Mouse (Mus musculus) kidney, postnatal 14 days (tissue): ENCODE results near the gene Trio.

Source experiments
- DNase-seq: peaks from one replicate; pipeline ENCODE4 v3.0.0; 2022; ENCODE audit warnings: mixed read lengths

The Trio gene

DNA sequence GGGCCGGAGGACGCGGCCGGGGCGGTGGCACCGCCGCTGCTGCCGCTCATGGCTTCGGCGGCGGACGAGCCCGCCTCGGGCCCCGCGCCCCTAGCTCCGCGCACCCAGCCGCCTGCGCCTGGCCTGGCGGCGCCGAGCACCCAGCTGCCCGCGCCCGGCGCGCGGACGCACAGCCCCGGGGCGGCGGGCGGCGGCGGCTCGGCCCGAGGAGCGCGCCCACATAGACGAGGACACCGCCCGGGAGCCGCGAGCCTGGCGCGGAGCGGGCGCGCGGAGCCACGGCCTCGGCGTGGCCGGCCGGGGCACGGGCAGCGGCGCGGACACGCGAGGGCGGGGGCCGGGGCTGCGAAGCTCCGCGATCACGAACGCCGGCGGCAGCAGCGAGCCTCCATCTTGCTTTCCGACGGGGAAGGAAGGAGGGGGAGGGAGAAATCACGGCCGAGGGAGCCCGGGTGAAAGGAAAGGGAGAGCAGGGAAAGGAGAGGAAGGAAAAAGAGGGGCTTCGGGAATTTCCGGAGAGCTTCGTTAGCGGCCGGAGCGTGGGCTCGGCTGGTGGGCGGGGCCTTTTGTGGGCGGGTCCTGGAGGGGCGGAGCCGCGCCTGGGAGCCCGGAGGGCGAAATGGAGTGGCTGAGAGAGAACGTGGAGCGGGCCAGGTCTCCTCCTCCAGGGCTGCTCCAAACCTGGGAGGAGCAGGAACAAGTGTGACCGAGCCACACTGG, at the start of gene Trio:
Gene Trio (minus strand): TSS at position 402 of the 720 bp plus-strand sequence.
- DNase-seq: peak; percentile 98

DNA sequence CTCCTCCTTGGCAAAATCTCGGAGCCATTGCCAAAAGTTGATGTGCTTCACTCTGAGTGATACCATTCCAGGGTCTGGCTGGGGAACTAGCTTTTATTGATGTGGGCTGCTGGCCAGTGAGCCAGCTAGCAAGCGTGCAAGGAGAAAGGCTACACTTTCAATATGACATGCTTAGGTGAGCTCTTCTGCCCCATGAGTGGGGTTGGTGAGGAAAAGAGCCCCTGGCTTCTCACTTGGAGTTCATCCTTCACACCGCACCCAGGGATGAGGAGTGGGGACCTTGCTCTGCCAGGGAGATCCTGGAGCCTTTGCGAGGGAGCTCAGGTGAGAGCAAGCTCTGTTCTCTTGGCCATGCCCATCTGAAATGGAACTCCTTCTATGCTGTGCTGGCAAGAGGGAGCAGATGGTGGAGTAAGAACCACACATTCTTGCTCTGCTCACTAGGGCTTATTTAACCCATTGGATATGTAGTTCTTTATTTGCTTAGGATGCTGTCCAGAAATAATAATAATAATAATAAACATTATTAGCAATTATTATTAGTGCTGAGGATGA, 48.8 kb upstream of the Trio start:
- DNase-seq: no peak

DNA sequence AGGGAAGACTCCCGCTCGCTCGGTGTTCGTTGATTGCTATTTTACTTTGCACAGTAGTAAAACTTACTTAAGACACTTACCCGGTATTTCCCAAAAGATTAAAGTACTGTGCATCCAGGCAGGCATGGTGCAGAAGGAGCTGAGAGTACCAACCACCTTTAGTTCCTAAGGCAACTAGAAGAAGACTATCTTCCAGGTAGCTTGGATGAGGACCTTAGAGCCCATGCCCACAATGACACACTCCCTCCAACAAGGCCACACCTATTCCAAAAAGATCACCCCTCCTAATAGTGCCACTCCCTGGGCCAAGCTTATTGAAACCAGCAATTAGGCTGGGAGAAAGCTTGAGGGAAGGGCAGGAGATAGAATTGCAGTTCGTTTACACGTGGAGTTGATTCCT, 46.0 kb upstream of the Trio start:
- DNase-seq: no peak

DNA sequence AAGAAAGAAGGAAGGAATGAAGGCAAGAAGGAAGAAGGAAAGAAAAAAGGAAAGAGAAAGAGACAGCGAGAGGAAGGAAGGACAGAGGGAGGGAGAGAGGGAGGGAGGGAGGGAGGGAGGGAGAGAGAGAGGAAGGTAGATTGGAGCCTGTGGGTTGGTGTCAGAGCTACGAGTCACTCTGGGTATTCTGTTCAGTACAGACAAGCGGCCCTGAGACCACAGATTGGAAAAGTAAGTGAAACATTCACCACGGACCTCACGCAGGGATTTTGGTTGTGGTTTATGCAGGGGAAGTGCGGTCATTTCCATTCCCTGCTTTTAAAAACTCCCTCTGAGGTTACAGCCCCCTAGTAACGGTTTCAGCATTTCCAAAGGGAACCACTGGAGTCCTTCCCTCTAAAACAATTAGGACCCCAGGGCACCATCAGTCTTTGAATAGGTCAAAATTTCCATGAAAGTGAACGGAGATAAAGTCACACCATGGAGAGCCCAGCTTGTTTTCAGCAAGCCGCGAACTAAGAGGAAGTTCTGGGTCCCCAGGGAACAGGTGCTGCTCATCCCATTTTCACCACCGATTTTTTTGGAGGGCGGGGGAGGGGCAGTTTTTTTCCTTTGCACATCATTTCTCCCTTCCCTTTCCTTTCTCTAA, 45.2 kb upstream of the Trio start:
- DNase-seq: peak; percentile 26

DNA sequence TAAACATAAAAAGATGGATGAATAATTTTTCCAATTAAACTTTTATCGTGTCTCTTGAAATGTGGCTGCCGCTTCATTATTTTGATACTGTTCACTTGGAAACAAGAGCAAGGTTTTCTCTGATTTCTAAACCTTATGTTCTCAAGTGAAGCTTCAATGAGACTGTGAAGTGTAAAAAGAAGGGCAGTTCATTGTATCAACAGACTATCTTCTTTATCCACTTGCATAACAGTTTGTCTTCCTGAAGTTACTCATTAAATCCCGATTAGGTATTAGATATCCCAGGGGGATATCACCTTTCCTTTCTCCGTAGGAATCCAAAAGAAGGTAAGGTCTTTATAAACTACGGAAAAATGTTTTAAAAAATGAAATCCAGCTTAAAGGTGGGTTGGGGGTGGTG, 44.6 kb upstream of the Trio start:
- DNase-seq: no peak

DNA sequence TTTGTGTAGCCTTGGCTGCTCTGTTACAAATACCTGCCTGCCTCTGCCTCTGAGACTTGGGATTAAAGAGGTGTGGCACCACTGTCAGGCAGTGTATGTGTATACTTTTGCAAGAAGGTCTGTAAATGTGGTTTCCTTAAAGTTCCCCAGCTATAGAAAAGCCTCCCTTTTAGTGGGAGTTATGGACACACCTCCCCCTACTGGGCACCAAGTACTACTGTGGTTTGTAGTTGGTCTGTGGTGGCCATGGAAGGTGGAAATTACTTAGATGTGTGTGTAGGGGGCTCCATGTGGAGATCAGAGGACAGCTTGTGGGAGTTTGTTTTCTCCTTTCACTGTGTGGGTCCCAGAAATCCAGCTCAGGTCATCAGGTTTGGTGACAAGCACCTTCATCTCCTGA, 41.7 kb upstream of the Trio start:
- DNase-seq: peak; percentile 38

DNA sequence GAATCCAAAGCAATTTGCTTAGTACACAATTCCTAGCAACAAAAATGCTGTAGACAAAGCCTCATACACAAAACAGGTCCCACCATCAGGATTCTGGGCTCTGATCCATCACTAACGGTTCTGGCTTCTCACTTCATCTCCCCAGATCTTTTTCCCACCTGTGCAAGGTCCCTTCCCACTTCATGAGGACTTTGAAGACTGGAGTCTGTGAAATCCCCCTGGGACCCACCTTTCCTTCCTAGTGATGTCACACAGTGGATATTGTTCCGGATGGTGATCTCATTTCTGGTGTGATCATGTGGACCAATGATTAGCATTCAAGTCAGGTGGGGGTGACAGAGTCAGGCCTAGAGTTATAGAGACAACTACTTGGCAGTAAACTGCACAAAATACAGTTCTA, 40.8 kb upstream of the Trio start:
- no peak for DNase-seq

DNA sequence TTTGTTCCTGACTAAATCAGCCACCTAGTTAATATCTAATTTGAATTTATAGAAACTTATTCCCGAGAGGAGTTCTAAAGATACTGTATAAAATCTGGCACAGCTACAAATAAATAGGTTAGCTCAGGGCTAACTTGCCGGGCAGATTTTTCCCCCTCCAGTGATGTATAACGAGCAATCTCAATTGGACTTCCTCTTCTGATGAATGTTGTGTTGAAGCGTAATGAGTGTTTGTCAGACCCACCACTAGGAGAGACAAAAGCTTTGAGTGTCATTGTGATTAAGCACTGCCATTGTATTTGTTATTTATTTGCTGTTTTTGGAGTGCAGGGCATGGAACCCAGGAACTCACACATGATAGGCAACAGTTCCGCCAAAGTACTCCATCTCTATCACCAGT, 39.9 kb upstream of the Trio start:
- no peak for DNase-seq

DNA sequence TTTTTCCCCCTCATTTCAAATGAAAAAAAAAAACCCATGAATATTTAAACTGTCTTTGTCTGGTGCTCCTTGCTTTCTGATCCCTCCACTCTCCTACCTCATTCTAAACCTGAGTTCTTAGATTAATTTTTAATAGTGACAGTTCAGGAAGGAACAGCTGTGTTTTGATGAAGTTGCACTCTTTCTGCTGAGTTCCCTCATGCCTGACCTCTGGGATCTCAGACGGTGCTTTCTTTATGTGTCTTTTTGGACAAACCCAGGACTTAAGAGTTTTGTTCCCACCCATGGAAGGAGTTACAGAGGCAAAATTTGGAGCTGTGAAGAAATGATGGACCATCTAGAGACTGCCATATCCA, 39.1 kb upstream of the Trio start:
- DNase-seq: no peak

DNA sequence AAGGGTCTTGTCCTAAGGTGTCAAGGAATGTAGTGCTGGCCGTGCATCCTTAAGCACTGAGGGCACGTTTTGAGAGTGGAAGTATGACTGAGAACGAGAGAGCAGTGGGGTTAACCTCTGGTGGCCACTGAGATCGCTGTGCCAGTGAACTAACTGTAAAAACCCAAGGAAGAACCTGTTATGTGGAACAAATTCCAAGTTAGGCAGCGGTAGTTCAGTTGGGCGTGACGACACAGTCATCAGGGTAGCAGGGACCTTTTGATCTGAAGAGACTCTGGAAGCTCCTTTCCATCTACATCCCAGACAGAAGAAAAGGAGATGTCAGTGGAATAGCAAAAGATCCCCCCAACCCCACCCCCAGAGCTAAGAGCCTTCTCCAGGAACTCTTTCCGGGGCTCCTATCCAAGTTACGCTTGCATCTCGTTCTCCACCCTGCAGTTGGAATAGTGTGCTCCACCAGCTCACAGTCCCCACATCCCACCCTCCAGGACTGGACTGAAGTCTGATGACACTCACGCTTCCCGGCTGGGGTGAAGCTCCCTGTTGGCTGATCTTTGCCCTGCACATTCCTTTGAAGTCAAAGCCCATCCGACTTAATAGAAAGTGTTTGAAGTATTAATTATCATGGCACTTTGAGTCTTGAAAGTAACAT, 38.6 kb upstream of the Trio start:
- DNase-seq: peak; percentile 34

DNA sequence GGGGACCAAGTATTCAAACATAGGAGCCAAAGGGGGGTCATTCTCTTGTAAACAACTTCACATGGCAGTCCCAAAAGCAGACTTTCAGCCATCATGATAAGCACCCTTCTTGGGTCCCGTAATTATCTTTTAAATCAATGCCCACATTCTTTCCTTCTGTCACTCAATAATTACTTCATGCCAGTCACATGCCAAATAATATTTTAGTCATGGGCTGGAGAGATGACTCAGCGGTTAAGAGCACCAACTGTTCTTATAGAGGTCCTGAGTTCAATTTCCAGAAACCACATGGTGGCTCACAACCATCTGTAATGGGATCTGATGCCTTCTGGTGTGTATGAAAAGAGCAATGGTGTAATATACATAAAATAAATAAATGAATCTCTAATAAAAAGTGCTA, 37.8 kb upstream of the Trio start:
- no peak for DNase-seq

DNA sequence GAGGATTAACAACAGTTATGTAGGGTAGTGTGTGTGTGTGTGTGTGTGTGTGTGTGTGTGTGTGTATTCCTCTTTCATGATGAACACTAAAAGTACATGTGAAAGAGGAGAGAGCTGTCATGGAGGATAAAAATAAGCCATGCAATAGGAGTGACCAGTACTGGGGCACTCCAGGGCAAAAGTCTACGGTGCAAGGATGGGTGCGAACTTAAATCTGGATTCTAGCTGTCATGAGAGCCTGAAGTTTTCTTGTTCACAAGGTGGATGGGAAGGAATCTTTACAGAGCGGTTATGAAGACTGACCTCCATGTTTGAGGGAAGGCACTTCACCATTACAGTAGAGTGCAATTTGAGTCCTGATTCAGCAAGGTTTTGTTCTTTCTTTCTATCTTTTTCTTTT, 36.4 kb upstream of the Trio start:
- DNase-seq: no peak

DNA sequence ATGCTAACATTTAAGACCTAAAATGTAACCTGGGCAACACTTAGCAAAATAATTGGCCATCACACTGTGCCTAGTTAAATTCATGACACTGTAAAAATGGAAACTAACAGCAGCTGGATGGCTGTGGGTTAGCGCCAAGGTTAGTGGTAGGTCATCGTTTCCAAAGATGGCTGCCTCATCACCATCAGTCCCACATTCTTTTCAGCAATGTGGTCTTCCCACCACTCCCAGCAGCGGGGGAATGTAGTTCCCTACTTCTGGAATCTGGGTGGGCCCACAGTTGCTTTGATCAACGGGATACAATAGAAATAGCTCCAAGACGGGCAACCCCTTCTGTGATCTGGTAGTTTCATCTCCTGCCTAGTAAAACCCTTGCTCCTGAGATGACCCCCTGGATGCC, 35.3 kb upstream of the Trio start:
- DNase-seq: no peak

DNA sequence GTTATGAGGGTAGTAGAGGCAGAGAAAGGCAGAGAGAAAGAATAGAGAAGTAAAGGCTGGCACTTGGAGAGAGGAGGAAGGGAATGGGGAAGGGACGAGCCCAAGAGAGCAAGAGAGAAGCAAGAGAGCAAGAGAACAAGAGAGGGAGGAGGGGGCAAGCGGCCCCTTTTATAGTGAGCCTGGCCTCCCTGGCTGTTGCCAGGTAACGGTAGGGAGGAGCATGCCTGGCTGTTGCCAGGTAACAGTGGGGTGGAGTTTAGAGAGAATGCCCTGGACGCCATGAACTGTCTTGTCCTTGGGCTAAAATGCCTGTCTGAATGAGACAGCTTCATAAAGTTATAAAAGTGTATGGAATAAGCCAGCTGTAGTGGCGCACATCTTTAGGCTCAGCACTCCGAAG, 34.8 kb upstream of the Trio start:
- DNase-seq: no peak

DNA sequence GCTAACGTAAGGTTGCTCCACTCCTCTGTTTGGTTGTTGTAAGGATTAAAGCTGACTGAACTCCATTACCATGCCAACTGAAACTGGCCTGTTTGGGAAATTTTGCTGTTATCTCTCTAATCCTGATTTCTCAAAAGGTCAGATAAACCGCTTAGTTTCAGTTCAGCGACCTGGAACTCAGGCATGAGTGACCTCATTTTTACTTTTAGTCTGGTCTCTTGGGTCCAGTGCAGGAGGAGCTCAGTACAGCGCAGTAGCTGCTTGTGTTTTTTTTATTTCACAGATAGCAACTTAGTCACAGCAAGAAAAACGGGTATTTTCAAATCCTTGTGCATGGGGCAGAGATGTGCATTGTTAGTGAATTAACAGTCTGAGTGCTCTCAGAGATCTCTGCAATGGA, 31.9 kb upstream of the Trio start:
- DNase-seq: no peak

DNA sequence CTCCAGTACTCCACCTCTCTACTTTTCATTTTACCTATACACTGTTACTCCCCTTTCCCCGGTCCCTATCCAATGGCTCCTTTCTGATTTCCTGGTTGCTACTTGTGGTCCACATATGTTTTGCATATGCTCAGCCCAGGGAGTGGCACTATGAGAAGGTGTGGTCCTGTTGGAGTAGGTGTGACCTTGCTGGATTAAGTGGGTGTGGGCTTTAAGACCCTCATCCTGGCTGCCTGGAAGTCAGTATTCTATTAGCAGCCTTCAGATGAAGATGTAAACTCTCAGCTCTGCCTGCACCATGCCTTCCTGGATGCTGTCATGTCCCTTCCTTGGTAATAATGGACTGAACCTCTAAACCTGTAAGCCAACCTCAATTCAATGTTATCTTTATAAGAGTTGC, 29.1 kb upstream of the Trio start:
- DNase-seq: no peak

DNA sequence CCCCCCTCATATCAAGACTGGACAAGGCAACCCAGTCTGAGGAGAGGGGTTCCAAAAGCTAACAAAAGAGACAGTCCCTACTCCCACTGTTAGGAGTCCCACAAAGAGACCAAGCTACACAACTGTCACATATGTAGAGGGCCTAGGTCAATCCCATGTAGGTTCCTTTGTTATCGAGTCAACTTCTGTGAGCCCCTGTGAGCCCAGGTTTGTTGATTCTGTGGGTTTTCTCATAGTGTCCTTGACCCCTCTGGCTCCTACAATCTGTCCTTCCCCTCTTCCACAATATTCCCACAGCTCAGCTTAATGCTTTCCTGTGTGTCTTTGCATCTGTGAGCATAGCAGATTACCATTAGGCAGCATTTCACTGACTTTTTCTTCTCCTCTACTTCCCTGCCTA, 28.5 kb upstream of the Trio start:
- DNase-seq: no peak

DNA sequence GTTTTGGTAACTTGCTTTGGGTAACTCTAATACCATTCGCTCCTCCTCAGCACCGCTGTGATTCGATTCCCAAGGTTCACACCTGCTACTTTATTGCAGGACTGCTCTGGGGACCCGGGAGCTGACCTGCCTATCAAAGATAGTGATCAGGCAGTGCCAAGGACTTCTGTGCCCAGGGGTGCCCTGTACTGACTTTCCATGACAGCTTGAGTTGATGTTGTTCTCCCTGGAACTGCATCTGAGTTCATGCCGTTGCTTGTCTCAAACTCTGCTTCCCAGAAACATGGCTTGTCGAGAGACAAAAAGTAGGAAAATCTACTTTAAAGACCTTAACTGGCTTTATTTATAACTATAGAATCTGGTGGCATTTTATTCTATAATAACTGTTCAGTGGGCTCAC, 27.6 kb upstream of the Trio start:
- DNase-seq: no peak

DNA sequence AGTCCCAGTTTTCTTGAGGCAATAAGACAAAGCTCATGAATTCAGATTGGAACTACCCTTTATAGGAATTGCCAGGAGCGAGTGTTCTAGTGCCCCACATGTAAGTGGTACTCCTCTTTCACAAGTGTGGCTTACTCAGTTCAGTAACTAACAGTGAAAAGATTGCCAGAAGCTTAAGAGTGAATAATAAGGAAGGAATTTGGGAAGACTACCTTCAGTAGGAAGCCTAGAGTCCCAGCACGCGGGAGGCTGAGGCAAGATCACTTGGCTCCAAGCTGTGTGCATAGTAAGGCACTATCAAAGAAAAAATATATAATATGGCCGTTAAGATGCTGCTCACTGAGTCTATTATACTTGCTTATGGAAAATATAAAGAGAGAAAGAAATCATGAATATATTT, 26.2 kb upstream of the Trio start:
- DNase-seq: no peak

DNA sequence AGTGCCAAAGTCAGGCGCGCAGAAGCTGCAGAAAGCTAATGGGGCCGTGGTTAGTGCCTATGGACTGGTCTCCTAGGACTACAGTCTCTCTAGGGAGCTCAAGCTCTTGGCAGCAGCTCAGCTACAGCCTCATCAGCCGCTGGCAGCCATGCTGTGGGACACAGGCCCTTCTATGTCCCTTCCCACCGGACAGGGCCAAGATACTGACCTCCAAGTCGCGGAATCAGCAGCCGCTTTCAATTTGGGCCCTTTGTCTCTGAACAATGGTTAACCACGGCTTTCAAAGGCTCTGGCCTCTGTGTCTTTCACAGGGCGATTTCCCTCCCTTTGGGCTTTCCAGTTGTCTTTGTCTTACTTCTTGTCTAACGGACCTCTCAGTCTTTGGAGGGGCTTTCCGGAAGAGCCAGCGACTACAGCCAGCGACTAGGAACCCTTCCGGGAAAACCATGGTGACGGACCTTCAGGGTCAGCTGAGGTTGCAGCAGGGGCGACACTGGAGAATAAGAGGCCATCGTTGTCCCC, 25.5 kb upstream of the Trio start:
- DNase-seq: peak; percentile 48

DNA sequence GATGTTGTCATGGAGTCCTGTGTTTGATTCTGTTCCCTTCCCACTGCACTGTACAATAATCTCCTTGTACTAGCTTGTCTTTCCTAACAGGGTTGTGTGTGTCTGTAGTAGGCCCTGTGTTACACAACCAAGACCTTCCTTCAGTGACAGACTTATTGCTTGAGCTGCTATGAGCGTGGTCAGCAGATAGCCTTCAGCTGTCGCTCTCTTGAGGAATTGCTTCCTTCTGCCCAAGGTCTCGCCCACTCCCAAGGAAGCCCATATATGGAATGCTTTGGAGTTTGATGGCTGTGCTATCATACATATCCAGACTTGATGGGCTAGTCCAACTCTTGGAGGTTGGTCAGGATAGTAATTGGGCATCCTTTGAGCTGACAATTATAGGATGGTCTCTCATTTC, 22.1 kb upstream of the Trio start:
- DNase-seq: peak; percentile 12

DNA sequence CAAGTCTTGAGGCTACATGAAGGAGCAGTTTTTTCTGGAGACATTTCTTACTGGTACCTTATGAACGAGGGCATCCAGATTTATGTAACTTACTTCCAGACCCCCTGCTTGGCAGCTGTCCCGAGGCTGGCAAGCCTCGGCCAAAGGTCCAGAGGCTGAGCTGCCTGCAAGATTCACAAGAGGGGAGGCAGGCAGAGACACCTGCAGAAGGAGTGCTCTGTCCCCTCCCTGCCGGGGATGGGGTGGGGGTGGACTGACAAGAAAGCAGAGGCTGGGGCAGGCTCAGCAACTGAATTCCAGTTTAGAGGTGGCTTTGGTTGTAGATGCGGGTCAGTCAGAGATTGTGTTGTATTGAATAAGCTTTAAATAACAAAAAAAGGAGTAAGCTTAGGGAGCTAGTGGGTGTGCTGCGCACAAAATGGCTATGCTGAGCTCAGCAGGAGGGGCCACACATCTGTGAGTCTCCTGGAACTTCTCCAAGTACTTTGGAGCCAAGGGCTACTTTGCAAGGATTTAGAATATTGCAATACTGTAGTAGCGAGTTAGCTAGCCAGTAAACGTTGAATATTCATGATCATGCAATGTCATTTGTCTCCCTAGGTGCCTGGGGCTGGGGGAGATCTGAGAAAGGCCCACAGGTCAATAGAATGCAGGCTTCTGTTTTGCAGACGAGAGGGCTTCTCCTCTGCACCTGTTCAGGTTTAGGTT, 15.7 kb upstream of the Trio start:
- peak; percentile 74 for DNase-seq

DNA sequence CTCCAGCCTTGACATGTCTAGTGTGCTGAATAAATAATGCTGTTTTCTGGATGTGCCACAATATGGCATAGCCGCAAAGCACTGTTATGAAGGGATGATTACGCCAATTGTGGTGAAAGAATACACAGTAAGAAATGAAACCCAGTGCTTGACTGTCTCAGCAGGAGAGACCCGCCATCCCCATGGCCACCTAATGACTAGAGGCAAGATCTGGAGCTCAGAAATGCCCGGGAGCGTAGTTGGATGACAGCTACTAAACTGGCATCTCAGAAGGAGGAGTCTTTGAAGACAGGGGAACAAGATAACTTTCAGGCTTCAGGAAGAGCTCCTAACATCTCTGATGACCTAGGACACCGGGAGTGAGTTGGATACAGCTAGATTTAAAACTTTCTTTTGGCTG, 12.0 kb upstream of the Trio start:
- DNase-seq: no peak
